Comparison of ENCODE assay signal across 8 mouse cellular contexts in the genomic region with DNA sequence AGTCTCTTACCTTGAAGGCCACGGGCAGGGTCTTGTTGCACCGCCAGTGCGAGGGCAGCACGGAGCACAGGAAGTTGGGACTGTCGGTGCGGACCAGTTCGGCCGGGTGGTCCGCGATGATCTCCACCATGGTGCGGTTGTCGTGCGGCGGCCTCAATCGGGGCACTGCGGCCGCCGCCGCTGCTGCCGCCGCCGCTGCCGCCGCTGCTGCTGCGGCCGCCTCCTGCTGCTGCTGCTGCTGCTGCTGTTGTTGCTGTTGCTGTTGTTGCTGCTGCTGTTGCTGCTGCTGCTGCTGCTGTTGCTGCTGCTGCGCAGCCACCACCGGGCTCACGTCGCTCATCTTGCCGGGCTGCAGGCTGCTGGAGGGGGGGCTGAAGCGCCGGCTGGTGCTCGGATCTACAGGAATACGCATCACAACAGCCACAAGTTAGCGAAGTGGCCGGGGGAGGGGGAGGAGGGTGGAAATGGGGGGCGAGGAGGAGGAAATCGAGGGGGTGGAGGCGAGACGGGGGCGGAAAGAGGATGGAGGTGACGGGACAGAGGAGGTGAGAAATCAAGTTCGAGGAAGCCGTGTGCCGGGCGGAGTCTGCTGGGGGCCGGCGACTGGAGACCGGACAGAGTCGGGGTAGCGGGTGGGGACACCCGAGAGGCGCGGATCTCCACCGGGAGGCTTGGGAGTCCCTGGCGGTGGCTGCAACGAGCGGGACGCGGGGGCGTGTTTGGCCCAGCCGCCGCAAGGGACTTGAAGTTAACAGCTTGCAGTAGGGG. TPM values are rescaled to one million over a fixed set of nuclear protein-coding genes. Genes with fewer than 3 reads are reported as not detected.
DNase-seq lines count a peak whose midpoint lies in the region; ATAC-seq and TF ChIP-seq lines count a peak whose summit lies in the region.

No protein-coding gene starts in this region.

- no peaks in the 10 kb centered on the region for H3K9me3 ChIP-seq in heart, embryonic 11.5 days (replicated peaks; ENCODE audit: control insufficient read depth, low read length)
- H3K9me3 ChIP-seq in kidney, embryonic 16.5 days (ENCODE audit: low read length) = no peaks in the 10 kb centered on the region
- H3K9me3 ChIP-seq in lung, embryonic 16.5 days (ENCODE audit: control insufficient read depth, low read length) = no peaks in the 10 kb centered on the region

- H3K9ac ChIP-seq in heart, embryonic 11.5 days (ENCODE audit: low read depth, low read length) = peak overlapping the region; percentile 69; the same call in 1 of the 2 replicates
- peak overlapping the region; percentile 69 for H3K9ac ChIP-seq in kidney, embryonic 16.5 days (replicated peaks; ENCODE audit: low read length)
- peak overlapping the region; percentile 76 for H3K9ac ChIP-seq in lung, embryonic 16.5 days (ENCODE audit: low read length)

- H3K4me3 ChIP-seq in testis, adult 2 months (ENCODE audit: control insufficient read depth, low read depth, low read length) = peak overlapping the region; percentile 83
- H3K4me3 ChIP-seq in heart, embryonic 11.5 days (ENCODE audit: low read depth, low read length) = peak overlapping the region; percentile 68
- H3K4me3 ChIP-seq in kidney, embryonic 16.5 days (ENCODE audit: low read length) = peak overlapping the region; percentile 68
- peak overlapping the region; percentile 60 for H3K4me3 ChIP-seq in lung, embryonic 16.5 days (ENCODE audit: low read length)

- H3K27me3 ChIP-seq in testis, adult 2 months (ENCODE audit: control insufficient read depth, insufficient read depth, low read length) = peaks cover 2% of the 10 kb centered on the region
- peaks cover 71% of the 10 kb centered on the region for H3K27me3 ChIP-seq in heart, embryonic 11.5 days (ENCODE audit: control insufficient read depth, insufficient read depth, low read length)
- peaks cover 66% of the 10 kb centered on the region for H3K27me3 ChIP-seq in kidney, embryonic 16.5 days (ENCODE audit: insufficient read depth, low read length)
- peaks cover 63% of the 10 kb centered on the region for H3K27me3 ChIP-seq in lung, embryonic 16.5 days (ENCODE audit: control insufficient read depth, insufficient read depth, low read depth, low read length)

- TF ChIP-seq CTCF in testis, adult 2 months (IDR thresholded peaks at IDR 0.05; ENCODE audit: control insufficient read depth, insufficient read depth, insufficient replicate concordance, low read depth, low read length) = no peak

- WGBS in heart, embryonic 11.5 days (ENCODE audit: insufficient replicate concordance) = under 1% methylated on average over 58 of the region's 64 CpGs
- WGBS in kidney, embryonic 16.5 days = under 1% methylated on average over 60 of the region's 64 CpGs
- WGBS in lung, embryonic 16.5 days = under 1% methylated on average over 50 of the region's 64 CpGs

- no peak for DNase-seq in testis, postnatal 14 days (ENCODE audit: low spot score)
- peak; percentile 51 for DNase-seq in embryo, embryonic 11 days
- DNase-seq in thymus, postnatal 4 days = peak; percentile 71

- peaks cover 12% of the 10 kb centered on the region for H3K4me1 ChIP-seq in testis, adult 2 months (ENCODE audit: control insufficient read depth, insufficient read depth, low read length)
- peaks cover 15% of the 10 kb centered on the region for H3K4me1 ChIP-seq in heart, embryonic 11.5 days (ENCODE audit: control insufficient read depth, insufficient read depth, low read length)
- peaks cover 32% of the 10 kb centered on the region for H3K4me1 ChIP-seq in kidney, embryonic 16.5 days (ENCODE audit: insufficient read depth, low read length)
- peaks cover 27% of the 10 kb centered on the region for H3K4me1 ChIP-seq in lung, embryonic 16.5 days (replicated peaks; ENCODE audit: control insufficient read depth, insufficient read depth, low read length)

- H3K4me2 ChIP-seq in heart, embryonic 11.5 days = peak overlapping the region; percentile 97
- H3K4me2 ChIP-seq in kidney, embryonic 16.5 days (replicated peaks; ENCODE audit: low read depth, low read length) = peak overlapping the region; percentile 89
- H3K4me2 ChIP-seq in lung, embryonic 16.5 days (ENCODE audit: low read depth, low read length) = peak overlapping the region; percentile 97

- no peaks in the 10 kb centered on the region for H3K36me3 ChIP-seq in testis, adult 2 months (ENCODE audit: control insufficient read depth, insufficient read depth, low read length)
- no peaks in the 10 kb centered on the region for H3K36me3 ChIP-seq in heart, embryonic 11.5 days (ENCODE audit: control insufficient read depth, insufficient read depth, low read length)
- H3K36me3 ChIP-seq in kidney, embryonic 16.5 days (ENCODE audit: insufficient read depth, low read length) = no peaks in the 10 kb centered on the region
- no peaks in the 10 kb centered on the region for H3K36me3 ChIP-seq in lung, embryonic 16.5 days (ENCODE audit: control insufficient read depth, insufficient read depth, low read length)

- ATAC-seq in heart, embryonic 11.5 days (replicated peaks; ENCODE audit: insufficient number of reproducible peaks, low FRiP score, low TSS enrichment) = peak; percentile 43; the same call in 1 of the 2 replicates
- ATAC-seq in kidney, embryonic 16.5 days (ENCODE audit: low FRiP score, low TSS enrichment) = peak; percentile 69
- ATAC-seq in lung, embryonic 16.5 days (ENCODE audit: low read depth) = peak; percentile 8; the same call in 1 of the 2 replicates
- ATAC-seq in neutrophil, adult 5-6 weeks (ENCODE audit: extremely low read depth, insufficient number of reproducible peaks, low FRiP score, poor library complexity, severe bottlenecking) = peak; percentile 9; the same call in 1 of the 2 replicates

- no peak for TF ChIP-seq POLR2A in testis, adult 2 months (IDR thresholded peaks at IDR 0.05; ENCODE audit: control insufficient read depth, low read depth, low read length)

- no peak overlapping the region for H3K27ac ChIP-seq in testis, adult 2 months (ENCODE audit: control insufficient read depth, insufficient read depth, low read depth, low read length)
- no peak overlapping the region for H3K27ac ChIP-seq in heart, embryonic 11.5 days (ENCODE audit: low read depth, low read length)
- H3K27ac ChIP-seq in kidney, embryonic 16.5 days (ENCODE audit: low read length) = no peak overlapping the region
- H3K27ac ChIP-seq in lung, embryonic 16.5 days (ENCODE audit: low read length) = no peak overlapping the region

RNA-seq across cellular contexts. Expression of gene Supt3, which starts 41.5 kb away (rescaled TPM):
- polyA plus RNA-seq in testis, adult 2 months (2012; rRNA removed) = 19.6 and 19.8 TPM in 2 replicates
- 22.4 and 22.8 TPM in 2 replicates for polyA plus RNA-seq in heart, embryonic 11.5 days (2014; fragmentation: Nextera tagmentation; extraction: Ambion mirVana)
- 20.7 and 23.6 TPM in 2 replicates for polyA plus RNA-seq in kidney, embryonic 16.5 days (2015; fragmentation: Nextera tagmentation; extraction: Ambion mirVana)
- polyA plus RNA-seq in lung, embryonic 16.5 days (2015; fragmentation: Nextera tagmentation; extraction: Ambion mirVana) = 17.5 and 20.4 TPM in 2 replicates
- total RNA-seq in neutrophil, adult 5-6 weeks (2017) = 5.8 and 6.6 TPM in 2 replicates

Comparison
In these comparisons a context has a peak if more than half of its experiments do, and no peak if none do; other contexts are left out.
1. ATAC-seq: peak in every context shown above with its lines; median percentile 69 in kidney, embryonic 16.5 days; 43 in heart, embryonic 11.5 days; 9 in neutrophil, adult 5-6 weeks; 8 in lung, embryonic 16.5 days.